Mouse (Mus musculus) kidney, embryonic 16.5 days (tissue): ENCODE data around the gene Spaca3. TPM values are rescaled to one million over a fixed set of nuclear protein-coding genes. Genes with fewer than 3 reads are reported as not detected.
A peak's percentile ranks its signal among the peaks of the same experiment; 100 is the strongest.

Experiments used
- ATAC-seq: fragments of 200-750 bp; cut with Nextera tagmentation; 2 replicates; pipeline ENCODE4 v1.8.0; 2017; ENCODE audit warnings: moderate TSS enrichment; ENCODE audit not compliant: low FRiP score, low TSS enrichment
- H3K27ac ChIP-seq: fragments of 300-500 bp; sonication (generic); 2 replicates; pipeline ENCODE4 v1.5.1; 2014; ENCODE audit warnings: low read length
- H3K27me3 ChIP-seq: fragments of 300-500 bp; sonication (generic); 2 replicates; pipeline ENCODE4 v1.6.1; 2014; ENCODE audit warnings: low read length, control low read depth, mixed read lengths; ENCODE audit not compliant: insufficient read depth
- H3K36me3 ChIP-seq: fragments of 300-500 bp; sonication (generic); 2 replicates; pipeline ENCODE4 v1.6.1; 2014; ENCODE audit warnings: low read length, control low read depth, mixed read lengths; ENCODE audit not compliant: insufficient read depth
- H3K4me1 ChIP-seq: fragments of 300-500 bp; sonication (generic); 2 replicates; pipeline ENCODE4 v1.6.1; 2014; ENCODE audit warnings: low read length, control low read depth, mixed read lengths; ENCODE audit not compliant: insufficient read depth
- H3K4me2 ChIP-seq: fragments of 300-500 bp; sonication (generic); replicated peaks from 2 replicates; pipeline ENCODE4 v1.6.1; 2014; ENCODE audit warnings: low read depth, low read length
- H3K4me3 ChIP-seq: fragments of 300-500 bp; sonication (generic); 2 replicates; pipeline ENCODE4 v1.5.1; 2014; ENCODE audit warnings: mild to moderate bottlenecking, low read length
- H3K9ac ChIP-seq: fragments of 300-500 bp; sonication (generic); replicated peaks from 2 replicates; pipeline ENCODE4 v1.6.1; 2014; ENCODE audit warnings: low read length
- H3K9me3 ChIP-seq: fragments of 300-500 bp; sonication (generic); 2 replicates; pipeline ENCODE4 v1.6.1; 2016; ENCODE audit warnings: low read length, control low read depth
- WGBS: fragments of 180-500 bp; shearing (Covaris S2); extraction: QIAGEN DNeasy Blood & Tissue Kit; methylation state at CpG from one replicate; pipeline ENCODE4 v1.1.7; 2014; 5-methylcytosine and 5-hydroxymethylcytosine counted together
- polyA plus RNA-seq: library from polyadenylated mRNA; unstranded; fragments of >200 nt; fragmentation: Nextera tagmentation; extraction: Ambion mirVana; gene quantifications from 2 replicates; pipeline ENCODE4 v1.2.1, GENCODE M21; 2015

Spaca3 gene
- polyA plus RNA-seq, 1 experiment from 2014 or later = not detected

GRCm38 (mm10) chr11:80821794-80822193 is 36.4 kb upstream of the Spaca3 start:
- no peak overlapping the region for H3K4me3 ChIP-seq
- H3K27me3 ChIP-seq = no peaks in the 10 kb centered on the region
- H3K9ac ChIP-seq = no peak overlapping the region
- 0 out of 2 replicates have a peak overlapping the region, but pooled peaks have one; percentile 20 for H3K27ac ChIP-seq
- no peaks in the 10 kb centered on the region for H3K9me3 ChIP-seq
- WGBS = 75% methylated on average over 9 of the region's 9 CpGs
- peaks cover 22% of the 10 kb centered on the region for H3K36me3 ChIP-seq
- ATAC-seq = no peak
- no peak overlapping the region for H3K4me2 ChIP-seq
- H3K4me1 ChIP-seq = peaks cover 11% of the 10 kb centered on the region

GRCm38 (mm10) chr11:80835395-80835794 is 22.8 kb upstream of the Spaca3 start:
- no peak overlapping the region for H3K4me2 ChIP-seq
- H3K4me1 ChIP-seq = no peaks in the 10 kb centered on the region
- H3K4me3 ChIP-seq = no peak overlapping the region
- H3K27me3 ChIP-seq = no peaks in the 10 kb centered on the region
- WGBS = 75% methylated on average over 2 of the region's 2 CpGs
- no peaks in the 10 kb centered on the region for H3K9me3 ChIP-seq
- no peak overlapping the region for H3K9ac ChIP-seq
- no peaks in the 10 kb centered on the region for H3K36me3 ChIP-seq
- no peak overlapping the region for H3K27ac ChIP-seq
- no peak for ATAC-seq

DNA sequence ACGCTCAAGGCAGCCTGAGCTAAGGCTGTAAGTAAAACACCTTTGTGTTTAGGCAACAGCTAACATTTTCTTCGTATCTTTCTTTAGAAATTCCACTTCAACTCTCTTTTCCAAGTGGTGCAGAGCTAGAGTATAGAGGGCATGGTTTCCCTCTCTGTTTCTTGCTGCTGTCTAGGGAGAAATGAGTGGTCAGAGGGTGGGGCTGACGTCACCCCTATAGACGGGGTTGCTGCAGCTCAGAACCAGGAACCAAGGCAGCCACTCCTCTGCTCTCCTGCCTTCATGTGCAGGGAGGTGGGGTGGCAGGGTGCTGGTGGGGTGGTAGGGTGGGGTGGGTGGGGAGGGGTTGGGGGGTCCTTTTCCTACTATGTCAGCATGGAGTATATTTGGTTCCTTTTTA is 22.3 kb upstream of the Spaca3 start:
- Histone ChIP-seq H3K9ac (no peak overlapping the region), H3K4me1 (no peaks in the 10 kb centered on the region), H3K36me3 (no peaks in the 10 kb centered on the region), H3K27me3 (no peaks in the 10 kb centered on the region), H3K4me3 (no peak overlapping the region), H3K4me2 (no peak overlapping the region), H3K9me3 (no peaks in the 10 kb centered on the region), H3K27ac (no peak overlapping the region)
- 72% methylated on average over 4 of the region's 4 CpGs for WGBS
- ATAC-seq = no peak

GRCm38 (mm10) chr11:80838724-80839123 is 19.4 kb upstream of the Spaca3 start:
- WGBS = 85% methylated on average over 1 of the region's 1 CpGs
- no peak for ATAC-seq
- Histone ChIP-seq H3K9ac (no peak overlapping the region), H3K4me3 (no peak overlapping the region), H3K4me2 (no peak overlapping the region), H3K9me3 (no peaks in the 10 kb centered on the region), H3K27ac (no peak overlapping the region), H3K36me3 (no peaks in the 10 kb centered on the region), H3K27me3 (no peaks in the 10 kb centered on the region), H3K4me1 (no peaks in the 10 kb centered on the region)

DNA sequence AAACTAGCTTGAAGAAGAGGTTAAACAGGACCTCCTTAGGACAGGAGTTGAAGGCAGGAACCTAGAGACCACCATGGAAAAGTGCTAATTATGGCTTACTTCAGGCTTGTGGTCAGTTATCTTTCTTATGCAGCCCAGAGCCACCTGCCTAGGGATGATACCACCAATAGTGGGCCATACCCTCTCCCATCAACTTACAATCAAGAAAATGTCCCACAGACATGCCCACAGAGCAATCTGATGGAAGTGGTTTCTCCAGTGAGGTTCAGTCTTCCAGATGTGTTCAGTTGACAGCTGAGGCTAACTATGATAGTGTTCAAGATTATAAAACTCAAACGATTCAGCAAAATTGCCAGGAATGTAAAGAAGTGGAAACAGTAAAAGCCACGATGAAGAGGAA is 14.7 kb upstream of the Spaca3 start:
- Histone ChIP-seq H3K9ac (no peak overlapping the region), H3K27me3 (no peaks in the 10 kb centered on the region), H3K4me2 (no peak overlapping the region), H3K9me3 (no peaks in the 10 kb centered on the region), H3K4me3 (no peak overlapping the region), H3K4me1 (0 out of 2 replicates have a peak, but pooled peaks cover 3% of the 10 kb centered on the region), H3K36me3 (no peaks in the 10 kb centered on the region), H3K27ac (no peak overlapping the region)
- no peak for ATAC-seq
- WGBS = 70% methylated on average over 2 of the region's 2 CpGs

DNA sequence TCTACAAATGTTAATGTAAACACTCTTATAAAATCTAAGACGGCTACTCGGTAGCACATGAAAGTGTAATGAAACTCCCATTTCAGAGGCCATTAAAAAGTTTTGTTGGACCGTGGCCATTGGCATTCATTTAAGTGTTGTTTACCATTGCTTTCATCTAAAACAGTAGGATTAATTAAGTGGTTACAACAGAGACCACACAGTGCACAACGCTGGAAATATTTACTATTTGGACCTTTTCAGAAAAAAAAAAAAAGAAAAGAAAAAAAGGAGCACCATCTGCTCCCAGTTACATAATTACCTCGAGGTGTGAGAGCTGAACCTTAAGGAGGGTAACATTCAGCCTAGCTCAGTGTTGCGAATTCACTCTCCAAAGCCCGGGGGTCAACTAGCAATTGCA is 12.7 kb upstream of the Spaca3 start:
- no peak for ATAC-seq
- H3K4me1 ChIP-seq = 0 out of 2 replicates have a peak, but pooled peaks cover 3% of the 10 kb centered on the region
- no peaks in the 10 kb centered on the region for H3K36me3 ChIP-seq
- H3K4me2 ChIP-seq = no peak overlapping the region
- H3K4me3 ChIP-seq = no peak overlapping the region
- no peaks in the 10 kb centered on the region for H3K27me3 ChIP-seq
- H3K9me3 ChIP-seq = no peaks in the 10 kb centered on the region
- H3K27ac ChIP-seq = no peak overlapping the region
- H3K9ac ChIP-seq = no peak overlapping the region
- WGBS = 38% methylated on average over 7 of the region's 7 CpGs

DNA sequence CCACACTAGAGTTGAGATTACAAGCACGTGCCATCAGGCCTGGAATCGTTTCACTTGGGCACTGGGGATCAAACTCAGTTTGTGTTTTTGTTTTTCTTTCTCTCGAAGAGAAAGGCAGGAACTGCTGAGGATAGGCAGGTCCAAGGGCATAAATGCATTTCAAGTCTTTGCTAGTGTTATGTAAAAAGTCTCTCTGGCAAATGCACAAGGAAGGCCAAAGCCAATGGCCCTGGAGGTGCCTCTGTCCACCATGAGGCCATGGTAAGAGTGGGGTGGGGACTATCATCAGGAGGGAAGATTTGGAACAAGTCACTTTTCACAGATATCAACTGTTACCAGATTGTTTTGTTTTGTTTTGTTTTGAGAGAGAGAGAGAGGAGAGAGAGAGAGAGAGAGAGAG is 12.1 kb upstream of the Spaca3 start:
- H3K9ac ChIP-seq = no peak overlapping the region
- no peak overlapping the region for H3K4me2 ChIP-seq
- no peaks in the 10 kb centered on the region for H3K27me3 ChIP-seq
- WGBS = 10% methylated on average over 3 of the region's 3 CpGs
- H3K27ac ChIP-seq = no peak overlapping the region
- H3K4me3 ChIP-seq = no peak overlapping the region
- 0 out of 2 replicates have a peak, but pooled peaks cover 3% of the 10 kb centered on the region for H3K4me1 ChIP-seq
- no peaks in the 10 kb centered on the region for H3K36me3 ChIP-seq
- no peaks in the 10 kb centered on the region for H3K9me3 ChIP-seq
- ATAC-seq = no peak

GRCm38 (mm10) chr11:80848131-80848530 is 10.0 kb upstream of the Spaca3 start:
- no peak overlapping the region for H3K27ac ChIP-seq
- 53% methylated on average over 5 of the region's 5 CpGs for WGBS
- ATAC-seq = no peak
- H3K27me3 ChIP-seq = no peaks in the 10 kb centered on the region
- H3K9ac ChIP-seq = no peak overlapping the region
- no peaks in the 10 kb centered on the region for H3K9me3 ChIP-seq
- 0 out of 2 replicates have a peak, but pooled peaks cover 3% of the 10 kb centered on the region for H3K4me1 ChIP-seq
- no peak overlapping the region for H3K4me3 ChIP-seq
- no peak overlapping the region for H3K4me2 ChIP-seq
- H3K36me3 ChIP-seq = no peaks in the 10 kb centered on the region

- Histone ChIP-seq H3K27me3 (no peaks in the 10 kb centered on the region), H3K27ac (no peak overlapping the region), H3K4me2 (no peak overlapping the region), H3K36me3 (no peaks in the 10 kb centered on the region), H3K9ac (no peak overlapping the region), H3K4me1 (no peaks in the 10 kb centered on the region), H3K4me3 (no peak overlapping the region), H3K9me3 (no peaks in the 10 kb centered on the region)
- WGBS = 48% methylated on average over 5 of the region's 5 CpGs
- ATAC-seq = no peak
Observed at GRCm38 (mm10) chr11:80851859-80852258, 6.3 kb upstream of the Spaca3 start.

- Histone ChIP-seq H3K4me2 (no peak overlapping the region), H3K27me3 (no peaks in the 10 kb centered on the region), H3K4me3 (no peak overlapping the region), H3K9me3 (no peaks in the 10 kb centered on the region), H3K36me3 (no peaks in the 10 kb centered on the region), H3K27ac (no peak overlapping the region), H3K4me1 (no peaks in the 10 kb centered on the region), H3K9ac (no peak overlapping the region)
- no peak for ATAC-seq
- WGBS = 39% methylated on average over 3 of the region's 3 CpGs
Observed at GRCm38 (mm10) chr11:80853014-80853413, 5.2 kb upstream of the Spaca3 start.
